Mouse (Mus musculus): ENCODE results near the gene Dvl3.
A peak's percentile ranks its signal among the peaks of the same experiment; 100 is the strongest.

Dvl3 gene

GRCm38 (mm10) chr16:20497980-20498676 lies 18.7 kb upstream of the Dvl3 start:
- DNase-seq (ENCODE audit: low spot score in 2 of 2), result peak in 1 of 2 experiments; percentile 27

GRCm38 (mm10) chr16:20498677-20499475 lies 17.9 kb upstream of the Dvl3 start, which contains the start of gene Eif2b5:
Gene Eif2b5, plus strand, starts transcription at chr16:20498817.
- peak; percentile 88 to 90 for DNase-seq (ENCODE audit: low spot score in 2 of 2)

DNA sequence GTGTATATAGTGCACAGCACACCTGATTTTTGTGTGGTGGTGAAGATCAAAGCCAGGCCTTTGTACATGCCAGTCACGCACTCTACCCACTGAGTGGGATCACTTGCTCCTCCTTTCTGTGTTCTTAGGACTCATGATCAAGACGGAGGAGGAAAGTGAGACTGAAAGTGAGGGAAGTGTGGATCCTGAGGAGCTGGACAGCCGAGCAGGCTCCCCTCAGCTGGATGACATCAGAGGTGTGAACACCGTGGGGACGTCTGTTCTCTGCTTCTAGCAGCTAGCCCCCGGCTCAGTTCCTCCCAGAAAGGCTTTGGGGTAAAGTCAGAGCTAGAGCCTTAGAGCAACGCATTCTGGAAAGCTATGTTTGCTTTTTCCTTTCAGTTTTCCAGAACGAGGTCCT lies 10.8 kb upstream of the Dvl3 start:
- DNase-seq (ENCODE audit: low spot score in 2 of 2), result no peak

- DNase-seq (ENCODE audit: low spot score in 2 of 2), result no peak
Measured at GRCm38 (mm10) chr16:20509349-20509748, 7.4 kb upstream of the Dvl3 start.

DNA sequence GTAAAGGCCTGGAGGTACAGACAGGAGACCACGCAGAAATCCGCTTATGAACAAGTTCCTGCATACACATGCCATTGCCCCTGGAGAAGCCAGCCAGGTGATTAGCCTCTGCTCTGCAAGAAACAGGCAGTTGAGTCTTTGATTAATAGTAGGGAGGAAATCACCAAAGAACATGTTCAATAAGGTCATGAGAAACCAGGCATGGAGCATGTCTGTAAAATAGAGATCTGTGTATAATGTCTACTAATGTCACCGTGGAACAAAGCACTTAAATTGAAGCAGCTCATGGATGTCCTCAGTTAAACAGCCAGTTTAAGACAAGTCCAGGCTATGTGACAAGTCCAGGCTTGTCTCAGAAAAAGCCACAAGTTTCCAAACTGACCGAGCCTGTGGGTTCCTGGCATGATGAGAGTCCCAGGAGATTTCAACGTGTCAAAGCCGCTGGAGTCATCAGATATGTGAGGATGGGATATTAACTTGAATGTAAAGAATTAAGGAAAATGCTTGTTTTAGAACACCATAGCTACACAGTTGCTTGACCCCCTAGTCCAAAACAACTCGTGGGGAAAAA lies 5.4 kb upstream of the Dvl3 start:
- DNase-seq (ENCODE audit: low spot score in 2 of 2), result no peak

- DNase-seq (ENCODE audit: low spot score in 2 of 2), result no peak
Measured at GRCm38 (mm10) chr16:20516032-20516431, 750 bp upstream of the Dvl3 start.

DNA sequence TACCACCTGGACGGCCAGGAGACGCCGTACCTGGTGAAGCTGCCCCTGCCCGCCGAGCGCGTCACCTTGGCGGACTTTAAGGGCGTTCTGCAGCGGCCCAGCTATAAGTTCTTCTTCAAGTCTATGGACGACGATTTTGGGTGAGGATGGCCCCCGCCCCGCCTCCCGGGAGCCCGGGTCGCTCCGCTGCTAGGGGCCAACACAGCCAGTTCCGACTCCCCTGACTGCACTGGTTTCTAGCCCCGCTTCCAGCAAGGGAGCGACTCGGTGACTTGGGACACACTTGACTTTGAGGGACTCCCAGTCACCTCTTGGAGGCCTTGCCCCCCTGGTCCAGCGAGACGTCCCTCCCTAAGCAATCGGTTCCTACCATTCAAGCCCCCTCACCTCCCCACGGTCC lies 434 bp downstream of the Dvl3 start:
- DNase-seq (ENCODE audit: low spot score in 2 of 2), result peak; percentile 33 to 35

DNA sequence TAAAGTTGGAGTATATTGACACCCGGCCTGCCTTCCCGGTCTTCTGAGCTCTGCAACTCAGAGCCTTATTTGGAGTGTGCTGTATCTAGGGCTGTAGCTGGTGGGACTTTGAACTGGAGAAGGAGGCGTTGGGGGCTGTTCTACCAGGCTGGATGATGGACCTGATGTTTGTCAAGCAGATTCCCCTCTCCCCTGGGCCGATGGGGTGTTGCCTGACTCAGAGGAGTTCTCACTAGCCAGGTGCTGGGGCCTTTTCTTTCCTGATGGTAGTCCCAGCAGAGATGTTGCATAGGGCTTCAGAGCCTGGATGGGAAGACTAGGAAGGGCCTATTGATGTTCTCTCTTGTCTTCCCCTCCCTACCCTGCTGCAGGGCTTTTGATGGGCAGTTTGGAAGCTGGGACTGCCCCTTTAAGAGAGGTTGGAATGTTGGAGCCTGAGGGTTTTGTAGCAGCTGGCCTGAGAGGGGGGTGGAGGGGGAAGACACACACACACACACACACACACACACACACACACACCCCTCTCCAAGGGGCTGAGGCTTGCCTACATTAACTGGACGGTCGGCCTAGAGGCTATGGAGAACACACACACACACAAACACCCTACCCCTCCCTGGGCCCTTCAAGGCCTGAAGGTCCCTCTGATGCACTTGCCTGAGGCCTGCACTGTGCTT lies 1.1 kb downstream of the Dvl3 start:
- DNase-seq (ENCODE audit: low spot score in 2 of 2), result no peak

GRCm38 (mm10) chr16:20523886-20524285 lies 7.1 kb downstream of the Dvl3 start:
- DNase-seq (ENCODE audit: low spot score in 2 of 2), result no peak

GRCm38 (mm10) chr16:20528779-20529178 lies 12.0 kb downstream of the Dvl3 start:
- DNase-seq (ENCODE audit: low spot score in 2 of 2), result no peak

DNA sequence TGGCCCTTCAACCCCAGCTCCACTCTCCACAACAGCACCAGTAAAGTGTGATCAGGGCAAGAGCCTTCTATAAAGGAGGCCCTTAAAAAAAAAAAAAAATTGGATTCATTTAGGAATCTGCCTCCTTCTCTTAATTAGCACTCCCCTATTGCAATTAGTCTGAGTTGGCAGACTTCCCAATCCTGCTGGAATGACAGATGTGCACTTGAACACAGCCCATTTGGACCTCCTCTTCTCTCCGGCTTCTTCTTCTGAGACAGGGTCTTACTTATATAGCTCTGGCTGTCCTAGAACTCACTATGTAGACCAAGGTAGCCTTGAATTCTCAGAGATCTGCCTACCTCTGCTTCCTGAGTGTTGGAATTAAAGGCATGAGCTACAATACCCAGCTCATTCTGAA lies 12.6 kb downstream of the Dvl3 start:
- DNase-seq (ENCODE audit: low spot score in 2 of 2), result no peak

GRCm38 (mm10) chr16:20530941-20531340 lies 14.2 kb downstream of the Dvl3 start:
- no peak for DNase-seq (ENCODE audit: low spot score in 2 of 2)

GRCm38 (mm10) chr16:20534617-20535295 lies 18.0 kb downstream of the Dvl3 start:
- no peak for DNase-seq (ENCODE audit: low spot score in 2 of 2)

DNA sequence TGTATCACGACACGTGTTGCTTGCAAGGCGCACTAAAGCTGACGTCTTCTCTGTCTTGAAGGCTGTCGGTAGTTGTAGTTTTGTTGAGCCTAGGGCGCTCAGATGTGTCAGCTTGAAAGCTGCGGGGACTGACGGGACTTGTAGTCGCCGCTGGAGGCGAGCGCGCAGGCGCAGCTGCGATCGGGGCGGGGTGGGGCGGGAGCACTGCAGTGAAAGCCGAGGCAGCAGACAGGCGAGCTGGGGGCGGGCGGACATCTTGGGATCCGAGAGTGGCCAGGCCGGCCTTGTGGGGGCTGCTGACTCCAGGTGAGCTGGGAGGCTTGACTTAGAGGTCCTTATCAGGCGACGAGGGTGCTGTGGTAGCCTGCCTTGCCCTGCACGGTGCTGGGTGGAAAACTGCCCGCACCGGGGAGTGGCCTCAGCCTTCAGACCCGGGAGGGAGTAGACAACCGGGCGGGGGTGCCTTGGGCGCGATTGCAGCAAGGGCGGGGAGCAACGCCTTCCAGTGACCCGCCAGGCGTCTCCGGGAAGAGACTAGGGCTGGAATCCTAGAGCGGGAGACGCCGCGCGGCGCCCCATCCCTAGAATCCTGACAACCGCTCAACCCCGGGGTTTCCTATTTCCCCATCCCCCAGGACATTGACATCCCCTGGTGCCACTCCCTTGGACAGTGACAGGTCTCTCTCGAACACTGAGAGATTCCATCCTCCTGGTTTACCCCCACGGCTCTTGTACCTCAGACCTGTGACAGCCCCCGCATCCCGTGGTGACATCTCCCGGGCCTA lies 18.7 kb downstream of the Dvl3 start, which contains the start of gene Ap2m1:
Ap2m1 (plus strand) TSS at position 183 of the 785 bp plus-strand sequence.
- DNase-seq (ENCODE audit: low spot score in 2 of 2), result peak; percentile 91 to 94

- DNase-seq (ENCODE audit: low spot score in 2 of 2), result no peak
Measured at GRCm38 (mm10) chr16:20536081-20536665, 19.4 kb downstream of the Dvl3 start.

DNA sequence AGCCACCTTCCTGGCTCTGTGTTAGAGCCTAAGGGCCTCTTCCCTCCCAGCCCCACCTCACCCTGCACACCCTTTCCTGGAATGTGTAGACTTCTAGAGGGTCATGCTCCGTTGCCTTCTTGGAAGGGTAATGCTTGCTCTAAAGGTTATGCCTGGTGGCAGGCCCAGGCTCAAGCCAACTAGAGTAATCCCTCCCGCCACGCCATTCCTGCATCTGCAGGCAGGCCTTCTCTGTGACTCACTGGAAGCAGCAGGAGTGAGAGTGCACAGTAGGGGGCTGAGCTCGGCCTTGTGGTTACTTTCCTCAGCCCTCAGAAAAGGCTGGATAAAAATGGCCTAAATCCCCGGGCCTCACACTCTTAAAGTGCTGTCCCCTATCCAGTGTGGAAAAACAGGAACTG lies 20.3 kb downstream of the Dvl3 start:
- DNase-seq (ENCODE audit: low spot score in 2 of 2), result no peak

DNA sequence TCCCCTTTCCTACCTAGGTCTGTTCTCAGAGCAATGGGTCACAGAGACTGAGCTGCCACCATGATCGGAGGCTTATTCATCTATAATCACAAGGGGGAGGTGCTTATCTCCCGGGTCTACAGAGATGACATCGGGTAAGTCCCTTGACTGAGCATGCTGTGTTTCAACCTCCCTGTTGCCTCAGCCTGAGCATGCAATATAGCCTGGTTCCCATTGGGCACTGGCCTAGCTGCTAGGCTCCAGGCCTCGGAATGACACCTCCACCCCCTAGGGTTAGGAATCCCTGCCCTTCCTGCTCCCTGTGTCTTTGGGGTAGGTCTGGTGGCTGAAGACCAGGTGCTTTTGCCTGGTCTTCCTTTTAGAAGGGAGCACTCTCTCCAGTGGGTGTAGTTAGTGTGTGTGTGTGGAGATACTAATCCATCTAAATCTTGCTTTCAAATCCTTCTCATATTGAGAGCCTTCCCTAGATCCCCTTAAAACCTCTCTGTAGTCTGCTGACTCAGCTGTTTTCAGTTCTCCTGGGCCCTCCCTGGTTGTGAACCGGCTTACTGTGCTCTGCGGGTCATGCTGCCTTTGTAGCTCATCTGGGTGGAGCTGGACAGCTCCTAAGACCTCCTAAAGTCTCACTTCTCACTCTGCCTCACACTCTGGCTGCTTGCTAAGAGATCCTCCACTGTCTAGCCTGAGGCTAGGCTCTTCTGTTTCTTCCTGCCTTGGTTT lies 21.0 kb downstream of the Dvl3 start:
- no peak for DNase-seq (ENCODE audit: low spot score in 2 of 2)

GRCm38 (mm10) chr16:20539649-20540048 lies 22.9 kb downstream of the Dvl3 start:
- DNase-seq (ENCODE audit: low spot score in 2 of 2), result no peak

DNA sequence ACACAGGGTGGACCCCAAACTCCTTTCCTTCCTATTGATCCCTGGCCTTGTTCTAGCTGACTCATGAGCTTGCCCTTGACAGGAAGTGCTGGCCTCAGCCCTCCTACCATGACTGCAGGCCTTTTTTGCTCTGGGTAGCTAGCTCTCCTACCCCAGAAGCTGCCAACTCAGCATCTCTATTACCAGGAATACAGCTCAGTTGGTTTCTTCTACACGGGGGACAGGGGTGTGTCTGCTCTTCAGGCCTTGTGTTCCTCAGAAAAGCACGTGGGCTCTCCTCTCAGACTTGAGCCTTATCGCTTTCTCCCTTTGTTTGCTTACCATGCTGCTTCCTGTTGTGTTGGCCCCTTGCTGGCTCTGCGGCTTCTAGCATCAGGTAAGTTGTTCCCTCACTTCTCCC lies 23.7 kb downstream of the Dvl3 start:
- no peak for DNase-seq (ENCODE audit: low spot score in 2 of 2)

GRCm38 (mm10) chr16:20545696-20546095 lies 28.9 kb downstream of the Dvl3 start:
- no peak for DNase-seq (ENCODE audit: low spot score in 2 of 2)
